Mouse (Mus musculus): ENCODE measurements around the gene Peli2.

GRCm38 (mm10) chr14:48137731-48138130 lies 17.1 kb downstream of the Peli2 start:
- no peak for TF ChIP-seq CHD2 (IDR thresholded peaks at IDR 0.05; ENCODE audit: low read depth, low read length)
- no peak for TF ChIP-seq MAFK (IDR thresholded peaks at IDR 0.05; ENCODE audit: insufficient read depth, low read depth, low read length)
- TF ChIP-seq HCFC1 (IDR thresholded peaks at IDR 0.05; ENCODE audit: borderline replicate concordance, insufficient read depth, low read length): no peak
- no peak for TF ChIP-seq ZNF384 (IDR thresholded peaks at IDR 0.05; ENCODE audit: low read depth, low read length)

Data from ES-E14 (cell line).